Mouse (Mus musculus) kidney, adult 2 months (tissue): ENCODE data around the gene Gm26727.

Experiments used
- CTCF ChIP-seq: fragments of 200-500 bp; conservative IDR thresholded peaks from 2 replicates; pipeline ENCODE4 v1.5.1; 2011; ENCODE audit warnings: low read depth, mild to moderate bottlenecking, control low read depth, low read length, moderate library complexity, mixed read lengths; ENCODE audit not compliant: insufficient read depth, insufficient read length
- POLR2A ChIP-seq: fragments of 200-500 bp; IDR thresholded peaks from one replicate; pipeline ENCODE4 v1.6.1; 2011; ENCODE audit warnings: low read depth, low read length, control low read depth

GRCm38 (mm10) chr2:67460857-67461256 lies 27.9 kb upstream of the Gm26727 start:
- TF ChIP-seq POLR2A: no peak
- no peak for TF ChIP-seq CTCF
